Comparison of ENCODE assay signal across 9 mouse cellular contexts in genomic region chr13:43763995-43764579, GRCm38 (mm10). TPM values are rescaled to one million over a fixed set of nuclear protein-coding genes. Genes with fewer than 3 reads are reported as not detected.
DNase-seq lines count a peak whose midpoint lies in the region; ATAC-seq and TF ChIP-seq lines count a peak whose summit lies in the region.
"Had no signal": no experiment of that assay in that cellular context is flagged by ENCODE, and none has a peak within 500 bp of the region (broad histone marks: within the 10 kb centered on the region; RNA-seq: fewer than 3 reads in every experiment).

No protein-coding gene starts in this region.

- intact Hi-C loops in left cerebral cortex, postnatal 36 days (cut with DNase I), result no loop called here

- TF ChIP-seq POLR2A in thymus, adult 2 months (IDR thresholded peaks at IDR 0.05; ENCODE audit: control insufficient read depth, extremely low read depth, insufficient read depth, low read length, poor library complexity), result no peak

- no peak for DNase-seq in forebrain, embryonic 10.5 days (ENCODE audit: extremely low spot score, low spot score)
- DNase-seq in lung, adult 18-20 months, result no peak
- peak; percentile 84 to 88 for DNase-seq in cerebellum, postnatal 36 days
- DNase-seq in left cerebral cortex, postnatal 36 days (ENCODE audit: low spot score in 2 of 2), result peak; percentile 23 to 45
- no peak for DNase-seq in thymus, adult 2 months
- no peak for DNase-seq in kidney, postnatal 14 days

- no peaks in the 10 kb centered on the region for H3K27me3 ChIP-seq in forebrain, embryonic 13.5 days
- no peaks in the 10 kb centered on the region for H3K27me3 ChIP-seq in forebrain, embryonic 10.5 days (ENCODE audit: poor library complexity, severe bottlenecking)
- H3K27me3 ChIP-seq in lung, embryonic 15.5 days, result no peaks in the 10 kb centered on the region
- H3K27me3 ChIP-seq in thymus, adult 2 months (ENCODE audit: control insufficient read depth, insufficient read depth, low read length), result no peaks in the 10 kb centered on the region

- H3K4me2 ChIP-seq in forebrain, embryonic 13.5 days, result no peak overlapping the region
- H3K4me2 ChIP-seq in lung, embryonic 15.5 days, result no peak overlapping the region

- no peak overlapping the region for H3K27ac ChIP-seq in forebrain, embryonic 13.5 days
- H3K27ac ChIP-seq in forebrain, embryonic 10.5 days, result no peak overlapping the region
- H3K27ac ChIP-seq in lung, embryonic 15.5 days, result peak overlapping the region; percentile 31; the same call in 1 of the 2 replicates
- no peak overlapping the region for H3K27ac ChIP-seq in thymus, adult 2 months (ENCODE audit: control insufficient read depth, insufficient read depth, low read length)

- 0 out of 2 replicates have a peak, but pooled peaks cover 3% of the 10 kb centered on the region for H3K4me1 ChIP-seq in forebrain, embryonic 13.5 days
- peaks cover 5% of the 10 kb centered on the region for H3K4me1 ChIP-seq in forebrain, embryonic 10.5 days
- H3K4me1 ChIP-seq in lung, embryonic 15.5 days, result peaks cover 15% of the 10 kb centered on the region; the same call in 1 of the 2 replicates
- H3K4me1 ChIP-seq in thymus, adult 2 months (replicated peaks; ENCODE audit: control insufficient read depth, insufficient read depth, low read length), result peaks cover 4% of the 10 kb centered on the region

- no peak overlapping the region for H3K9ac ChIP-seq in forebrain, embryonic 13.5 days
- no peak overlapping the region for H3K9ac ChIP-seq in lung, embryonic 15.5 days

- 78% methylated on average over 8 of the region's 8 CpGs for WGBS in forebrain, embryonic 13.5 days
- 86% methylated on average over 8 of the region's 8 CpGs for WGBS in forebrain, embryonic 10.5 days
- WGBS in lung, embryonic 15.5 days, result 47% methylated on average over 8 of the region's 8 CpGs
- 85% methylated on average over 8 of the region's 8 CpGs for WGBS in thymus, adult 2 months

- no peaks in the 10 kb centered on the region for H3K9me3 ChIP-seq in forebrain, embryonic 13.5 days (replicated peaks)
- H3K9me3 ChIP-seq in forebrain, embryonic 10.5 days, result no peaks in the 10 kb centered on the region
- H3K9me3 ChIP-seq in lung, embryonic 15.5 days, result no peaks in the 10 kb centered on the region

- no peak overlapping the region for H3K4me3 ChIP-seq in forebrain, embryonic 13.5 days
- H3K4me3 ChIP-seq in forebrain, embryonic 10.5 days, result no peak overlapping the region
- H3K4me3 ChIP-seq in lung, embryonic 15.5 days, result no peak overlapping the region
- H3K4me3 ChIP-seq in thymus, adult 2 months (ENCODE audit: control insufficient read depth, insufficient read depth, low read length), result no peak overlapping the region

- H3K36me3 ChIP-seq in forebrain, embryonic 13.5 days (ENCODE audit: poor library complexity, severe bottlenecking), result no peaks in the 10 kb centered on the region
- no peaks in the 10 kb centered on the region for H3K36me3 ChIP-seq in forebrain, embryonic 10.5 days (replicated peaks)
- H3K36me3 ChIP-seq in lung, embryonic 15.5 days, result no peaks in the 10 kb centered on the region
- H3K36me3 ChIP-seq in thymus, adult 2 months (ENCODE audit: control insufficient read depth, insufficient read depth, low read length), result no peaks in the 10 kb centered on the region

- ATAC-seq in forebrain, embryonic 13.5 days, result peak; percentile 57; the same call in 1 of the 2 replicates
- peak; percentile 82; the same call in 1 of the 2 replicates for ATAC-seq in lung, embryonic 15.5 days (ENCODE audit: borderline replicate concordance, extremely low read depth, low FRiP score, low TSS enrichment)

- no peak for TF ChIP-seq CTCF in thymus, adult 2 months (IDR thresholded peaks at IDR 0.05; ENCODE audit: borderline replicate concordance, control insufficient read depth, extremely low read depth, insufficient read depth, low read length, poor library complexity)

RNA-seq across cellular contexts. Expression of gene Cd83, which starts 20.5 kb away (rescaled TPM):
- 3.8 TPM in 2 replicates for polyA plus RNA-seq in forebrain, embryonic 13.5 days (2015; fragmentation: Nextera tagmentation; extraction: Ambion mirVana)
- polyA plus RNA-seq in forebrain, embryonic 10.5 days (2016; fragmentation: Nextera tagmentation; extraction: Ambion mirVana), result 3.5 and 3.8 TPM in 2 replicates
- 12.9 and 15.1 TPM in 2 replicates for polyA plus RNA-seq in lung, embryonic 15.5 days (2015; fragmentation: Nextera tagmentation; extraction: Ambion mirVana)
- 1 to 10 TPM; 7.7 to 9.6 TPM for total RNA-seq in left cerebral cortex, postnatal 36 days (2021)
- polyA plus RNA-seq in thymus, adult 2 months (2012; rRNA removed), result 53.0 and 66.8 TPM in 2 replicates
- polyA plus RNA-seq: C2C12 had no signal

Comparison
In these comparisons a context has a peak if more than half of its experiments do, and no peak if none do; other contexts are left out.
1. DNase-seq: peak in cerebellum, postnatal 36 days (2 of 2) and left cerebral cortex, postnatal 36 days (2 of 2); none in forebrain, embryonic 10.5 days (single experiment), lung, adult 18-20 months (0 of 2), thymus, adult 2 months (single experiment) and kidney, postnatal 14 days (single experiment).